9 mouse cellular contexts compared by ENCODE assay signal in genomic region chr7:89829201-89829600, GRCm38 (mm10).
A peak's percentile ranks its signal among the peaks of the same experiment; 100 is the strongest.
DNase-seq lines count a peak whose midpoint lies in the region; ATAC-seq and TF ChIP-seq lines count a peak whose summit lies in the region.
"Had no signal": no experiment of that assay in that cellular context is flagged by ENCODE, and none has a peak within 500 bp of the region (broad histone marks: within the 10 kb centered on the region; RNA-seq: fewer than 3 reads in every experiment).

No protein-coding gene starts in this region.

- no peaks in the 10 kb centered on the region for H3K36me3 ChIP-seq in midbrain, embryonic 14.5 days (ENCODE audit: control insufficient read depth, insufficient read depth, low read length)
- H3K36me3 ChIP-seq in midbrain, embryonic 10.5 days = no peaks in the 10 kb centered on the region
- H3K36me3 ChIP-seq in kidney, postnatal 0 days (ENCODE audit: insufficient read depth, low read length) = no peaks in the 10 kb centered on the region
- no peaks in the 10 kb centered on the region for H3K36me3 ChIP-seq in small intestine, adult 2 months (ENCODE audit: control insufficient read depth, insufficient read depth, low read length)
- no peaks in the 10 kb centered on the region for H3K36me3 ChIP-seq in liver, embryonic 12.5 days
- H3K36me3 ChIP-seq: liver, embryonic 13.5 days had no signal

- no peaks in the 10 kb centered on the region for H3K9me3 ChIP-seq in midbrain, embryonic 14.5 days (ENCODE audit: control insufficient read depth, low read length)
- no peaks in the 10 kb centered on the region for H3K9me3 ChIP-seq in midbrain, embryonic 10.5 days (replicated peaks)
- H3K9me3 ChIP-seq in kidney, postnatal 0 days (replicated peaks; ENCODE audit: low read length) = no peaks in the 10 kb centered on the region
- no peaks in the 10 kb centered on the region for H3K9me3 ChIP-seq in liver, embryonic 12.5 days (replicated peaks)
- H3K9me3 ChIP-seq: liver, embryonic 13.5 days had no signal

- TF ChIP-seq CTCF in kidney, postnatal 0 days (IDR thresholded peaks at IDR 0.05; ENCODE audit: low read depth) = peak; percentile 67
- TF ChIP-seq CTCF in small intestine, adult 2 months (IDR thresholded peaks at IDR 0.05; ENCODE audit: extremely low read depth, insufficient read length, insufficient replicate concordance, low read depth, low read length) = peak; percentile 30; the same call in 1 of the 2 replicates

- no peak overlapping the region for H3K4me3 ChIP-seq in midbrain, embryonic 14.5 days (replicated peaks; ENCODE audit: low read depth, low read length)
- no peak overlapping the region for H3K4me3 ChIP-seq in midbrain, embryonic 10.5 days
- no peak overlapping the region for H3K4me3 ChIP-seq in kidney, postnatal 0 days (replicated peaks; ENCODE audit: low read depth, low read length)
- H3K4me3 ChIP-seq in small intestine, adult 2 months (ENCODE audit: low read depth, low read length) = no peak overlapping the region
- no peak overlapping the region for H3K4me3 ChIP-seq in liver, embryonic 12.5 days
- H3K4me3 ChIP-seq: liver, embryonic 13.5 days had no signal

- ATAC-seq in midbrain, embryonic 14.5 days (ENCODE audit: low FRiP score, low TSS enrichment) = peak; percentile 53; the same call in 1 of the 2 replicates
- peak; percentile 65; the same call in 1 of the 2 replicates for ATAC-seq in kidney, postnatal 0 days (replicated peaks; ENCODE audit: low FRiP score, low read depth)
- no peak for ATAC-seq in liver, embryonic 12.5 days

- peak; percentile 28 for DNase-seq in cerebellum, adult 9-10 months
- no peak for DNase-seq in cerebellum, adult 11 months
- peak; percentile 31 for DNase-seq in midbrain, embryonic 14.5 days
- no peak for DNase-seq in midbrain, embryonic 10.5 days (ENCODE audit: low spot score)
- peak; percentile 72 for DNase-seq in kidney, postnatal 0 days (ENCODE audit: low spot score)
- no peak for DNase-seq in B cell, adult 2 months
- DNase-seq: liver, embryonic 13.5 days had no signal

- no peaks in the 10 kb centered on the region for H3K4me1 ChIP-seq in midbrain, embryonic 14.5 days (ENCODE audit: control insufficient read depth, insufficient read depth, low read length)
- no peaks in the 10 kb centered on the region for H3K4me1 ChIP-seq in midbrain, embryonic 10.5 days
- no peaks in the 10 kb centered on the region for H3K4me1 ChIP-seq in kidney, postnatal 0 days (replicated peaks; ENCODE audit: insufficient read depth, low read length)
- no peaks in the 10 kb centered on the region for H3K4me1 ChIP-seq in small intestine, adult 2 months (ENCODE audit: control insufficient read depth, insufficient read depth, insufficient read length, low read length)
- H3K4me1 ChIP-seq in liver, embryonic 12.5 days = no peaks in the 10 kb centered on the region
- H3K4me1 ChIP-seq: liver, embryonic 13.5 days had no signal

- no peak overlapping the region for H3K27ac ChIP-seq in midbrain, embryonic 14.5 days (replicated peaks; ENCODE audit: low read depth, low read length)
- no peak overlapping the region for H3K27ac ChIP-seq in midbrain, embryonic 10.5 days (replicated peaks)
- no peak overlapping the region for H3K27ac ChIP-seq in kidney, postnatal 0 days
- no peak overlapping the region for H3K27ac ChIP-seq in small intestine, adult 2 months (ENCODE audit: insufficient read depth, low read depth, low read length)
- no peak overlapping the region for H3K27ac ChIP-seq in liver, embryonic 12.5 days
- H3K27ac ChIP-seq: liver, embryonic 13.5 days had no signal

- H3K4me2 ChIP-seq in midbrain, embryonic 14.5 days (ENCODE audit: low read length) = no peak overlapping the region
- H3K4me2 ChIP-seq in kidney, postnatal 0 days (ENCODE audit: low read length) = no peak overlapping the region
- H3K4me2 ChIP-seq in liver, embryonic 12.5 days = no peak overlapping the region
- H3K4me2 ChIP-seq: liver, embryonic 13.5 days had no signal

- WGBS in midbrain, embryonic 14.5 days = 63% methylated on average over 7 of the region's 7 CpGs
- 58% methylated on average over 7 of the region's 7 CpGs for WGBS in midbrain, embryonic 10.5 days
- 53% methylated on average over 7 of the region's 7 CpGs for WGBS in kidney, postnatal 0 days
- WGBS in small intestine, adult 2 months = 63% methylated on average over 7 of the region's 7 CpGs
- 53% methylated on average over 7 of the region's 7 CpGs for WGBS in liver, embryonic 12.5 days (ENCODE audit: insufficient replicate concordance)

- TF ChIP-seq POLR2A in small intestine, adult 2 months (IDR thresholded peaks at IDR 0.05; ENCODE audit: low read depth, low read length) = no peak

- H3K9ac ChIP-seq in midbrain, embryonic 14.5 days (replicated peaks; ENCODE audit: low read length) = no peak overlapping the region
- H3K9ac ChIP-seq in kidney, postnatal 0 days (ENCODE audit: low read depth, low read length) = no peak overlapping the region
- H3K9ac ChIP-seq in liver, embryonic 12.5 days = no peak overlapping the region
- H3K9ac ChIP-seq: liver, embryonic 13.5 days had no signal

- no peaks in the 10 kb centered on the region for H3K27me3 ChIP-seq in midbrain, embryonic 14.5 days (ENCODE audit: control insufficient read depth, insufficient read depth, low read length)
- H3K27me3 ChIP-seq in midbrain, embryonic 10.5 days (ENCODE audit: low read depth, poor library complexity, severe bottlenecking) = no peaks in the 10 kb centered on the region
- H3K27me3 ChIP-seq in kidney, postnatal 0 days (ENCODE audit: insufficient read depth, low read length) = no peaks in the 10 kb centered on the region
- H3K27me3 ChIP-seq in small intestine, adult 2 months (ENCODE audit: control insufficient read depth, insufficient read depth, low read length) = no peaks in the 10 kb centered on the region
- H3K27me3 ChIP-seq in liver, embryonic 12.5 days (replicated peaks) = no peaks in the 10 kb centered on the region
- H3K27me3 ChIP-seq: liver, embryonic 13.5 days had no signal

Comparison
In these comparisons a context has a peak if more than half of its experiments do, and no peak if none do; other contexts are left out.
1. DNase-seq: peak in cerebellum, adult 9-10 months (single experiment), midbrain, embryonic 14.5 days (single experiment) and kidney, postnatal 0 days (single experiment); none in cerebellum, adult 11 months (single experiment), midbrain, embryonic 10.5 days (single experiment) and B cell, adult 2 months (0 of 2).